Mouse (Mus musculus) spleen, embryonic (tissue): ENCODE results near the gene Fam189a2.

Source experiments
- CTCF ChIA-PET: fragments of 350-600 bp; sonication (Branson Sonifier 250); formaldehyde crosslinking; loops from one replicate; lab custom pipeline; 2022; lab: Charles Lee

The Fam189a2 gene

GRCm38 (mm10) chr19:24025876-24026275 lies 4.9 kb downstream of the Fam189a2 start:
- CTCF ChIA-PET = interaction anchor here (0.7 kb wide), 1 partner anchor 10 kb away, joined by 11 read pairs; no protein-coding TSS in a partner anchor

- CTCF ChIA-PET = no interaction called here
Measured at GRCm38 (mm10) chr19:24024667-24025066, 6.2 kb downstream of the Fam189a2 start.

- CTCF ChIA-PET = no interaction called here
Measured at GRCm38 (mm10) chr19:24024131-24024530, 6.7 kb downstream of the Fam189a2 start.

- CTCF ChIA-PET = no interaction called here
Measured at GRCm38 (mm10) chr19:24023351-24023750, 7.5 kb downstream of the Fam189a2 start.

GRCm38 (mm10) chr19:24022771-24023170 lies 8.0 kb downstream of the Fam189a2 start:
- CTCF ChIA-PET = no interaction called here

- CTCF ChIA-PET = no interaction called here
Measured at GRCm38 (mm10) chr19:24022301-24022700, 8.5 kb downstream of the Fam189a2 start.

GRCm38 (mm10) chr19:24020736-24021135 lies 10.1 kb downstream of the Fam189a2 start:
- CTCF ChIA-PET = no interaction called here

GRCm38 (mm10) chr19:24019609-24020008 lies 11.2 kb downstream of the Fam189a2 start:
- CTCF ChIA-PET = no interaction called here

GRCm38 (mm10) chr19:24018396-24018795 lies 12.4 kb downstream of the Fam189a2 start:
- CTCF ChIA-PET = no interaction called here

GRCm38 (mm10) chr19:24017892-24018291 lies 12.9 kb downstream of the Fam189a2 start:
- CTCF ChIA-PET = no interaction called here

GRCm38 (mm10) chr19:24017427-24017826 lies 13.4 kb downstream of the Fam189a2 start:
- CTCF ChIA-PET = no interaction called here

- CTCF ChIA-PET = no interaction called here
Measured at GRCm38 (mm10) chr19:24016706-24017386, 14.0 kb downstream of the Fam189a2 start.

- CTCF ChIA-PET = no interaction called here
Measured at GRCm38 (mm10) chr19:24013241-24013640, 17.6 kb downstream of the Fam189a2 start.

- CTCF ChIA-PET = no interaction called here
Measured at GRCm38 (mm10) chr19:24012479-24012878, 18.3 kb downstream of the Fam189a2 start.

- CTCF ChIA-PET = no interaction called here
Measured at GRCm38 (mm10) chr19:24007638-24008360, 23.0 kb downstream of the Fam189a2 start.

- CTCF ChIA-PET = no interaction called here
Measured at GRCm38 (mm10) chr19:24007002-24007637, 23.7 kb downstream of the Fam189a2 start.

- CTCF ChIA-PET = no interaction called here
Measured at GRCm38 (mm10) chr19:23995766-23996399, 34.9 kb downstream of the Fam189a2 start.

GRCm38 (mm10) chr19:23988166-23988565 lies 42.7 kb downstream of the Fam189a2 start:
- CTCF ChIA-PET = no interaction called here

GRCm38 (mm10) chr19:23987291-23987690 lies 43.5 kb downstream of the Fam189a2 start:
- CTCF ChIA-PET = no interaction called here

- CTCF ChIA-PET = no interaction called here
Measured at GRCm38 (mm10) chr19:23984186-23984585, 46.6 kb downstream of the Fam189a2 start.

GRCm38 (mm10) chr19:23980598-23980997 lies 50.2 kb downstream of the Fam189a2 start:
- CTCF ChIA-PET = no interaction called here

GRCm38 (mm10) chr19:23977901-23978443 lies 52.8 kb downstream of the Fam189a2 start:
- CTCF ChIA-PET = no interaction called here
